Mouse (Mus musculus): ENCODE measurements around the gene Gm15319. TPM values are rescaled to one million over a fixed set of nuclear protein-coding genes. Genes with fewer than 3 reads are reported as not detected.
"Not testable (repeated sequence)": the region's sequence is repeated elsewhere in the genome, so short reads cannot be mapped to it uniquely, and the experiment has no call there.

Gene Gm15319
- polyA plus RNA-seq, 1 experiment from 2014 or later: not detected

DNA sequence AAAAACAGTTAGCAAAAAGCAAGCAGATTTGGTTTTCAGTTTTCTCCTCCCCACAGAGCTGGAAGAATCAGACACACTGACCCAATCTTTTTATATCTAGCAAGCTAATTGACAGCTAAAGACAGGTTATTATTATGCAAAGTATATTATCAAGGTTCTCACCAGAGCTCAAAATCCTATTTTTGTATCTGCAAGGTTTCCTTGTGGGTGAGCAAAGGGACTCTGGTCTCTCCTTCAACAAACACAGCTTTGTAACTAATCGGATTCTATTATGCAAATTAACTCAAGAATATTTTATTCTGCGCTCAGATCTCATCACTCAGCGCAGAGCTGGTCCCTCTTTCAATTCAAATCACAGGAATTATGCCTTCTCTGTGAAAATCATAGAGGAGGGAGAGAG is 74.1 kb downstream of the Gm15319 start:
- not testable (repeated sequence) for DNase-seq (ENCODE audit: low spot score); H3K27me3 ChIP-seq (ENCODE audit: insufficient read depth, poor library complexity, severe bottlenecking); H3K4me1 ChIP-seq (replicated peaks); H3K9me3 ChIP-seq; H3K36me3 ChIP-seq; H3K27ac ChIP-seq; H3K4me3 ChIP-seq
- WGBS: 97% methylated on average over 2 of the region's 3 CpGs

DNA sequence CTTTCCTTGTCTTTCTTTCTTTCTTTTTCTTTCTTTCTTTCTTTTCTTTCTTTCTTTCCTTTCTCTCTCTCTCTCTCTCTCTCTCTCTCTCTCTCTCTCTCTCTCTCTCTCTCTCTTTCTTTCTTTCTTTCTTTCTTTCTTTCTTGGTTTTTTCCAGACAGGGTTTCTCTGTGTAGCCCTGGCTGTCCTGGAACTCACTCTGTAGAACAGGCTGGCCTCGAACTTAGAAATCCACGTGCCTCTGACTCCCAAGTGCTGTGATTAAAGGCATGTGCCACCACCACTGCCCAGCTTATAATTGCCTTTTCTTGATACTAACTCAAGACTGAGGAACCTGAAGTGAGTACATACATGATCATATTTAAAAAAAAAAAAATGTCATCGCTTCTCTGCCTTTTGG is 75.3 kb downstream of the Gm15319 start:
- H3K27ac ChIP-seq; H3K9me3 ChIP-seq; H3K36me3 ChIP-seq; H3K4me1 ChIP-seq (replicated peaks); DNase-seq (ENCODE audit: low spot score); H3K27me3 ChIP-seq (ENCODE audit: insufficient read depth, poor library complexity, severe bottlenecking); H3K4me3 ChIP-seq: not testable (repeated sequence)
- WGBS: 91% methylated on average over 3 of the region's 3 CpGs

Data from hindbrain, embryonic 10.5 days (tissue).